Mouse (Mus musculus): ENCODE measurements around the gene Tdp1. TPM values are rescaled to one million over a fixed set of nuclear protein-coding genes. Genes with fewer than 3 reads are reported as not detected.
A peak's percentile ranks its signal among the peaks of the same experiment; 100 is the strongest.

The Tdp1 gene
- total RNA-seq, 2 experiments from 2014 or later, result 24.6 to 25.0 TPM

DNA sequence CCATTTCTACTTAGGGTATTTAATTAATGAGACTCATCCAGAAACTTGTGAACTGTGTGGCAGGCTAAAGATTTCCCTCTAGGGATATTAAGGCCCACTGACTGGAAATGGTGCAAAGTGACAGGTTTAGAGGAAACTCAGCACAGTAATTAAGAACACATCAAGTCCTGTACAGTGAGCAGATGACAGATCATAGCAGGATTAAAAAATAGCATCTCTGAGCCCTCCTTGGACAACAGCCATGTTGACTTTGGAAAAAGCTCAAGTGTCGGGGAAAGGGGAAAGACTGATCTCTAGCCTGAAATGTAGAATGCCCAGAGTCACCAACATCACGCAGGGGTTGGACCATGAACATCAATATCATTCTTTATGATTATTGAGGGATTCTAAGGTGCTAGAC lies 103.8 kb downstream of the Tdp1 start:
- no peak for DNase-seq (ENCODE audit: low spot score in 2 of 2)
- intact Hi-C loops (cut with DNase I), result no loop called here

DNA sequence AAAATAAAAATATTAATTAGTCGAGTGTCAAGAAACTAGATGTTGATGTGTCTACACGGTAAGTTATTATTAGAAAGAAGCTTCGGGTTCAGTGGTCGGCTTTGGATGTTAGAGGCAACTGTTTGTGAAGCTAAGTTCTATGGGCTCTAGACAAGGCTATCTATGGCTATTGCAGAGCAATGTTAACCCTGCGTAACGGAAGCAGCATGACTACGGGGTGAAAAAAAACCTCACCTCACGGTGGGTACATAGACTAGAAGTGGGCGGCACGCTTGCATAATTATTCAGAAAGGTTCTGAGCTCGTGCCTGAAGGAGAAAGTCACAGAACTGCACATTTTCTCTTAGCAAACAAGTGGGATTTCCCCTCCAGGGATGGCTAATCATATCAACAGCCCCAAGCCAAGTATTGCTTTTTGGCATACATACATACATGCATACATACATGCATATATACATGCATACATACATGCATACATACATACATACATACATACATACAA lies 108.1 kb downstream of the Tdp1 start:
- DNase-seq (ENCODE audit: low spot score in 2 of 2), result no peak
- intact Hi-C loops (cut with DNase I), result no loop called here

DNA sequence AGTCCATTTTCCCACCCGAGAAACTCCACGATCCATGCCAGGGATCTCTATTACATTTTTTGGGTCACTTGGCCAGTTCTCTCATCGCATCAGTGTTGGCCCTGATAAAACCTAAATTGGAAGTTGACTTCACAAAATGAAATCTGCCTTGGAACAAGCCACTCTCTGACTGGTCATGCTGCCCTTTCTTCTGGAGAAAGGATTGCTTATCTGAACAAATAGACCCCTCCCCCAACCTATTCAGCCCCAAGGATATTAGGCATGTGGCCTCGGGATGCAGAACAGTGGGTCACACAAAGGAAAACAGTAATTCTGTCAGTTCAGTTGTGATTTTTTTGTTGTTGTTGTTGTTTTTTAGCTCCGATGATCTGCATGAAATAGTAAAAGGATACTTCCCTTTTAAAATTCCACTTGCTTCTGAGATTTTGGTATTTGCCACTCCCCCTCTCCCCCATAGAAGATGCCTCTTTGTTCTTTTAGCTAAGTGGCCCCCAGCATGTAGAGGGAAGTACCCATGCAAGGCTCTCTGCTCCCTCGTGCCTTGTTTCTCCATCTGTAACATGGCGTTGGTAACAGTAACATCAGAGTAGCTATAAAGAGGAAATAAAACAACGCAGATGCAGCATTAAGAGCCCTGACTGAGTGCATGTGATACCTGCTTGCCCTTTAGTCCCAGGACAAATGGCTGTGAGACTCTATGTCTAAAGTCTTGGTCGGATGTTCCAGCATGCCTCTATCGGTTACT lies 109.0 kb downstream of the Tdp1 start:
- intact Hi-C loops (cut with DNase I), result no loop called here
- no peak for DNase-seq (ENCODE audit: low spot score in 2 of 2)

DNA sequence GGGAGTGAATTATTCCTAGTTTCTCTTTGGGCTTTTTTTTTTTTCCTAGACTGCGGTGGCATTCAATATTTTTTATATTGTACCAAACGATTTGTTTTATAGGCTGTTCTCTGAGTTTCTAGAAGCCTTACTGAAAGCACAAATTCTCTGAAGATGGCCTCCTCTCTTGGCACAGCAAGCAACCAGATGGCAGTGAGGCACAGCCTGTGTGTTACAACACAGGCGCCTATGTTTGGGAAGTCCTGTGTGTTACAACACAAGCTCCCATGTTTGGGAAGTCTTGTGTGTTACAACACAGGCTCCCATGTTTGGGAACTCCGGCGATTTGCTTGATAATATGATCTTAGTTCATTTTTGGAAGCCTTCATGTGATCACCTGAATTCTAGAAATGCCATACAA lies 111.6 kb downstream of the Tdp1 start:
- no peak for DNase-seq (ENCODE audit: low spot score in 2 of 2)
- intact Hi-C loops (cut with DNase I), result no loop called here

DNA sequence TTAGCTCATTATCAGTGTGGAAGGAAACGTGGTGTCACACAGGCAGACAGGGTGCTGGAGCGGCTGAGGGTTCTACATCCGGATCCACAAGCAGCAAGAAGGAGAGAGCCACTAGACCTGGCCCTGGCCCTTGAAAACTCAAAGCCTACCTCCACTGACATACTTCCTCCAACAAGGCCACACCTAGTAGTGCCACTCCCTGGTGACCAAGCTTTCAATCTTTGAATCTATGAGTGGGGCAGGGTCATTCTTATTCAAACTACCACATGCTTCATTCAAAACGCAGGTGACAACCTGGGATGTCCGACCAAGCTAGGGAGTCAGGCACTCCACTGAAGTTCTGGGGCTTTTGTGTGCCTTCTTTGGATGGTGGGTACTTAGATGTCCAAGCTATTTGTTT lies 115.4 kb downstream of the Tdp1 start:
- intact Hi-C loops (cut with DNase I), result no loop called here
- no peak for DNase-seq (ENCODE audit: low spot score in 2 of 2)

DNA sequence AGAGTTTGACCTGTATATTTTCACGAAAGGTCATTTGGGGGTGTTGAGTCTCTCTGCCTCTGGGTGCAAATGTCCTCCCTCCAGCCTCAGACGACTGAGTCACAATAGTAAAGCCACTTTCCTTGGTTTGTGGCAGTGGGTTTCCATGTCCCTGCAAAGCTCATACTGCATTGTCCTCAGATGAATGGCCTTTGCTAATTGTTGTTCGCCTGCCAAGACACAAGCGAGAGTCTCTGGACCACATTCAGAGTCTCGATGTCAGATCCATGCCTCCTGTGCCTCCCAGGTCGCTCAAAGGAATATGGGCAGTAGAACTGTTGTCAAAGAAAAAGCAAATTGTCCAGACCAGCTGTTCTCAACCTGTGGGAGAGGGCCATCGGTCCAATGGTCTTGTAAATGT lies 116.1 kb downstream of the Tdp1 start:
- no peak for DNase-seq (ENCODE audit: low spot score in 2 of 2)
- intact Hi-C loops (cut with DNase I), result no loop called here

DNA sequence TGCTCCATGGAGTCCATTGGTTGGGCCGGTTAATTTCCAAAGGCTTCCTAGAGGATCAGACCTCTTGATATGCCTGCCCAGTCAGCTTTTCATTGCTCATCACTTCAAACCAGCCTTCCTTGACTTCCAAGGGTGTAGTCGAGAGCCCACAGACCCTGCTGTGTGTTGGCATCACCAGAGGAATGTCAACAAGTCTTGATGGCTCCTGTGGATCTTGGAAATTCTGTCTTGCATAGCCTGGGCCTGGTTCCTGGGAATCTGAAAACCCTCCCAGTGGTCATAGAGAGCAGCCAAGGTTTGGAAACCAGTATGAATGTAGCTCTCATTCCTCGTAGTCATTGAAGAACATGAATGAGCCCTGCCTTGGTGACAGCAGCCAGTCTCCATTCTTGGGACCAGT lies 116.9 kb downstream of the Tdp1 start:
- intact Hi-C loops (cut with DNase I), result no loop called here
- no peak for DNase-seq (ENCODE audit: low spot score in 2 of 2)

DNA sequence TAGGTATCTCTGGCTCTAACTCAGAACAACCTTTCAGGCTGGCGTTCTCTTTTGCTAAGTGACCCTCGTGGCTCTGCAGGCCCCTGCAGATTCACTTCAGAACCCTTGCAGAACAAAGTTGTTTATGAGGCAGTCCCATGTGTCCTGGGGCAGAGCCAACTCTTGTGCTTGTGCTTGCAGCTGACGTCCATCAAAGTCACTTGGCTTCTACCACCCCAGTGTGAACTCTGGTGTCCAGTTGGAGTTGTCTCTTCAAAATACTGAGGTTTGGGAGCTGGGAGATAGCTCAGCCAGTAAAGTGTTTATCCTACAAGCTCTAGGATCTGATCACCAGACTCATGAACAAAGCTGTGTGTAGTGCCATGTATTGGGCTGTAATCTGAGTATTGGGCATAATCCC lies 117.6 kb downstream of the Tdp1 start:
- intact Hi-C loops (cut with DNase I), result no loop called here

DNA sequence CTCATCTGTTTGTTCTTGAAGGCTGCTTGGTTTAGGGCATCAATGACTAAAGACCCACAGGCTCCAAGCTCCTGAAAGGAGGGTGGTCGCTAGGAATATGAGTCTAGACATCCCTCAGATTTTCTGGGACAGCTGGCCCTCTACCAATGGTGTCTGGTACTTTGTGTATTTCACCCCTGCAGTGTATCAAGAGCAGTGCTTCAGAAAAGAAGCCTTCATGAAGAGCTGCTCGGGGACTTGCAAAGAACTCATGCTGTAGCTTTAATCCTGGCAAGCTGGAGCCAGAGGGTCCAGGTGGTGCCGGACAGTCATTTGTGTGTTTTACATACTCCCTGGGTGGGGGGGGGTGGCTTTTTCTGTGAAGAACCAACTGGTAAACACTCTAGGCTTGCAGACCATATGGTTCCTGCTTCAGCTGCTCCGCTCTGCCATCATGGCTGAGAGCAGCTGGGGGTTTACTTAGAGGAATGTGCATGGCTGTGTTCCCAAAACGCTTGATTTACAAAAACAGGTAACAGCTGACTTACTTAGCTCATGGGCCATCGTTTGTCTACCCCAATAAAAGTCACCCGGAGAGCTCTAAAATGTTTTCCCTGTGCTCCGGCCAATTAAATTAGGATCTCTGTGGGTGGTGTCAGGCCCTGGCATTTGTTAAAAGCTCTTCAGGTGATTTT lies 118.7 kb downstream of the Tdp1 start:
- intact Hi-C loops (cut with DNase I), result no loop called here
- peak in 1 of 2 experiments; percentile 16 for DNase-seq (ENCODE audit: low spot score in 2 of 2)

More for the DNA sequence above, 117.6 kb downstream of the Tdp1 start:
- no peak for DNase-seq (ENCODE audit: low spot score in 2 of 2)

Small RNAs within 50 kb of the gene (microRNA-seq; reads per million reads assigned to microRNA genes)
- gene Gm23291, result 0 reads per million in 2 experiments

Other genes with a start within 250 kb of the Tdp1 start
- gene Efcab11, start 78 bp upstream of the Tdp1 start, total RNA-seq (2021), result under 1 TPM in 1 of 2 experiments, not detected in 1; 0.55 TPM
- gene Kcnk13, start 80.0 kb downstream of the Tdp1 start, total RNA-seq (2021), result 1 to 10 TPM; 5.9 to 7.2 TPM
- gene Psmc1, start 225.6 kb downstream of the Tdp1 start, total RNA-seq (2021), result 100 to 1,000 TPM; 191 to 202 TPM

All from left cerebral cortex, postnatal 25 days (tissue).